Mouse (Mus musculus): ENCODE results near the gene Msx1. TPM values are rescaled to one million over a fixed set of nuclear protein-coding genes. Genes with fewer than 3 reads are reported as not detected.
A peak's percentile ranks its signal among the peaks of the same experiment; 100 is the strongest.

Gene Msx1
- polyA plus RNA-seq, 1 experiment from 2014 or later: 2.0 TPM

GRCm38 (mm10) chr5:37821111-37821601 lies 3.2 kb downstream of the Msx1 start:
- 4% methylated on average over 27 of the region's 27 CpGs for WGBS
- no peaks in the 10 kb centered on the region for H3K36me3 ChIP-seq (ENCODE audit: control insufficient read depth, insufficient read depth, low read length)
- H3K27ac ChIP-seq (ENCODE audit: low read length): no peak overlapping the region
- no peak overlapping the region for H3K4me3 ChIP-seq (replicated peaks; ENCODE audit: low read length)
- H3K4me2 ChIP-seq (ENCODE audit: low read depth, low read length): no peak overlapping the region
- peaks cover 89% of the 10 kb centered on the region for H3K27me3 ChIP-seq (ENCODE audit: control insufficient read depth, insufficient read depth, low read length)
- H3K4me1 ChIP-seq (ENCODE audit: control insufficient read depth, insufficient read depth, low read length): peaks cover 9% of the 10 kb centered on the region
- no peak for ATAC-seq (ENCODE audit: insufficient read depth, low FRiP score)
- no peaks in the 10 kb centered on the region for H3K9me3 ChIP-seq (replicated peaks; ENCODE audit: control insufficient read depth, low read length)
- H3K9ac ChIP-seq (ENCODE audit: low read length): no peak overlapping the region

GRCm38 (mm10) chr5:37820689-37821088 lies 3.7 kb downstream of the Msx1 start:
- Histone ChIP-seq H3K36me3 (ENCODE audit: control insufficient read depth, insufficient read depth, low read length) (no peaks in the 10 kb centered on the region), H3K4me3 (replicated peaks; ENCODE audit: low read length) (no peak overlapping the region), H3K9me3 (replicated peaks; ENCODE audit: control insufficient read depth, low read length) (no peaks in the 10 kb centered on the region), H3K4me1 (ENCODE audit: control insufficient read depth, insufficient read depth, low read length) (peaks cover 9% of the 10 kb centered on the region), H3K27me3 (ENCODE audit: control insufficient read depth, insufficient read depth, low read length) (peaks cover 91% of the 10 kb centered on the region), H3K27ac (ENCODE audit: low read length) (no peak overlapping the region), H3K9ac (ENCODE audit: low read length) (no peak overlapping the region), H3K4me2 (ENCODE audit: low read depth, low read length) (no peak overlapping the region)
- no peak for ATAC-seq (ENCODE audit: insufficient read depth, low FRiP score)
- 33% methylated on average over 8 of the region's 8 CpGs for WGBS

- no peak overlapping the region for H3K4me2 ChIP-seq (ENCODE audit: low read depth, low read length)
- 19% methylated on average over 3 of the region's 3 CpGs for WGBS
- H3K36me3 ChIP-seq (ENCODE audit: control insufficient read depth, insufficient read depth, low read length): no peaks in the 10 kb centered on the region
- H3K9me3 ChIP-seq (replicated peaks; ENCODE audit: control insufficient read depth, low read length): no peaks in the 10 kb centered on the region
- no peak overlapping the region for H3K27ac ChIP-seq (ENCODE audit: low read length)
- H3K9ac ChIP-seq (ENCODE audit: low read length): no peak overlapping the region
- H3K4me3 ChIP-seq (replicated peaks; ENCODE audit: low read length): no peak overlapping the region
- ATAC-seq (ENCODE audit: insufficient read depth, low FRiP score): no peak
- H3K27me3 ChIP-seq (ENCODE audit: control insufficient read depth, insufficient read depth, low read length): peaks cover 91% of the 10 kb centered on the region
- peaks cover 9% of the 10 kb centered on the region for H3K4me1 ChIP-seq (ENCODE audit: control insufficient read depth, insufficient read depth, low read length)
Observed at GRCm38 (mm10) chr5:37819971-37820370, 4.4 kb downstream of the Msx1 start.

- 25% methylated on average over 5 of the region's 5 CpGs for WGBS
- no peaks in the 10 kb centered on the region for H3K36me3 ChIP-seq (ENCODE audit: control insufficient read depth, insufficient read depth, low read length)
- ATAC-seq (ENCODE audit: insufficient read depth, low FRiP score): no peak
Observed at GRCm38 (mm10) chr5:37819541-37819940, 4.8 kb downstream of the Msx1 start.

GRCm38 (mm10) chr5:37818533-37819215 lies 5.7 kb downstream of the Msx1 start:
- peaks cover 2% of the 10 kb centered on the region; the same call in 1 of the 2 replicates for H3K4me1 ChIP-seq (ENCODE audit: control insufficient read depth, insufficient read depth, low read length)
- H3K4me2 ChIP-seq (ENCODE audit: low read depth, low read length): no peak overlapping the region
- H3K27me3 ChIP-seq (ENCODE audit: control insufficient read depth, insufficient read depth, low read length): peaks cover 87% of the 10 kb centered on the region
- no peaks in the 10 kb centered on the region for H3K36me3 ChIP-seq (ENCODE audit: control insufficient read depth, insufficient read depth, low read length)
- no peak overlapping the region for H3K4me3 ChIP-seq (replicated peaks; ENCODE audit: low read length)
- H3K9ac ChIP-seq (ENCODE audit: low read length): no peak overlapping the region
- no peak overlapping the region for H3K27ac ChIP-seq (ENCODE audit: low read length)
- WGBS: 7% methylated on average over 25 of the region's 25 CpGs
- no peak for ATAC-seq (ENCODE audit: insufficient read depth, low FRiP score)
- no peaks in the 10 kb centered on the region for H3K9me3 ChIP-seq (replicated peaks; ENCODE audit: control insufficient read depth, low read length)

More at GRCm38 (mm10) chr5:37819541-37819940, 4.8 kb downstream of the Msx1 start:
- H3K9ac ChIP-seq (ENCODE audit: low read length): no peak overlapping the region
- no peaks in the 10 kb centered on the region for H3K9me3 ChIP-seq (replicated peaks; ENCODE audit: control insufficient read depth, low read length)
- no peak overlapping the region for H3K4me3 ChIP-seq (replicated peaks; ENCODE audit: low read length)
- no peak overlapping the region for H3K4me2 ChIP-seq (ENCODE audit: low read depth, low read length)
- peaks cover 9% of the 10 kb centered on the region for H3K4me1 ChIP-seq (ENCODE audit: control insufficient read depth, insufficient read depth, low read length)
- no peak overlapping the region for H3K27ac ChIP-seq (ENCODE audit: low read length)
- peaks cover 89% of the 10 kb centered on the region for H3K27me3 ChIP-seq (ENCODE audit: control insufficient read depth, insufficient read depth, low read length)

- H3K27me3 ChIP-seq (ENCODE audit: control insufficient read depth, insufficient read depth, low read length): peaks cover 81% of the 10 kb centered on the region
- ATAC-seq (ENCODE audit: insufficient read depth, low FRiP score): no peak
- WGBS: 4% methylated on average over 34 of the region's 34 CpGs
- H3K27ac ChIP-seq (ENCODE audit: low read length): no peak overlapping the region
- H3K4me2 ChIP-seq (ENCODE audit: low read depth, low read length): no peak overlapping the region
- H3K4me3 ChIP-seq (replicated peaks; ENCODE audit: low read length): no peak overlapping the region
- no peaks in the 10 kb centered on the region for H3K36me3 ChIP-seq (ENCODE audit: control insufficient read depth, insufficient read depth, low read length)
- no peaks in the 10 kb centered on the region for H3K9me3 ChIP-seq (replicated peaks; ENCODE audit: control insufficient read depth, low read length)
- H3K9ac ChIP-seq (ENCODE audit: low read length): no peak overlapping the region
- no peaks in the 10 kb centered on the region for H3K4me1 ChIP-seq (ENCODE audit: control insufficient read depth, insufficient read depth, low read length)
Observed at GRCm38 (mm10) chr5:37817658-37818532, 6.5 kb downstream of the Msx1 start.

- H3K27ac ChIP-seq (ENCODE audit: low read length): no peak overlapping the region
- no peak overlapping the region for H3K9ac ChIP-seq (ENCODE audit: low read length)
- no peaks in the 10 kb centered on the region for H3K9me3 ChIP-seq (replicated peaks; ENCODE audit: control insufficient read depth, low read length)
- no peaks in the 10 kb centered on the region for H3K4me1 ChIP-seq (ENCODE audit: control insufficient read depth, insufficient read depth, low read length)
- H3K4me2 ChIP-seq (ENCODE audit: low read depth, low read length): peak overlapping the region; percentile 23; the same call in 1 of the 2 replicates
- ATAC-seq (ENCODE audit: insufficient read depth, low FRiP score): peak; percentile 47; the same call in 1 of the 2 replicates
- no peaks in the 10 kb centered on the region for H3K36me3 ChIP-seq (ENCODE audit: control insufficient read depth, insufficient read depth, low read length)
- peak overlapping the region; percentile 12; the same call in 1 of the 2 replicates for H3K4me3 ChIP-seq (replicated peaks; ENCODE audit: low read length)
- H3K27me3 ChIP-seq (ENCODE audit: control insufficient read depth, insufficient read depth, low read length): peaks cover 80% of the 10 kb centered on the region
- WGBS: 2% methylated on average over 46 of the region's 46 CpGs
Observed at GRCm38 (mm10) chr5:37816907-37817657, 7.3 kb downstream of the Msx1 start.

- H3K36me3 ChIP-seq (ENCODE audit: control insufficient read depth, insufficient read depth, low read length): no peaks in the 10 kb centered on the region
- H3K27ac ChIP-seq (ENCODE audit: low read length): no peak overlapping the region
- no peak overlapping the region for H3K9ac ChIP-seq (ENCODE audit: low read length)
- H3K27me3 ChIP-seq (ENCODE audit: control insufficient read depth, insufficient read depth, low read length): peaks cover 70% of the 10 kb centered on the region
- no peaks in the 10 kb centered on the region for H3K9me3 ChIP-seq (replicated peaks; ENCODE audit: control insufficient read depth, low read length)
- H3K4me1 ChIP-seq (ENCODE audit: control insufficient read depth, insufficient read depth, low read length): no peaks in the 10 kb centered on the region
- 78% methylated on average over 4 of the region's 4 CpGs for WGBS
- ATAC-seq (ENCODE audit: insufficient read depth, low FRiP score): no peak
- no peak overlapping the region for H3K4me3 ChIP-seq (replicated peaks; ENCODE audit: low read length)
- no peak overlapping the region for H3K4me2 ChIP-seq (ENCODE audit: low read depth, low read length)
Observed at GRCm38 (mm10) chr5:37815909-37816308, 8.5 kb downstream of the Msx1 start.

All from stomach, embryonic 16.5 days (tissue).